9 mouse cellular contexts compared by ENCODE assay signal in the genomic region with DNA sequence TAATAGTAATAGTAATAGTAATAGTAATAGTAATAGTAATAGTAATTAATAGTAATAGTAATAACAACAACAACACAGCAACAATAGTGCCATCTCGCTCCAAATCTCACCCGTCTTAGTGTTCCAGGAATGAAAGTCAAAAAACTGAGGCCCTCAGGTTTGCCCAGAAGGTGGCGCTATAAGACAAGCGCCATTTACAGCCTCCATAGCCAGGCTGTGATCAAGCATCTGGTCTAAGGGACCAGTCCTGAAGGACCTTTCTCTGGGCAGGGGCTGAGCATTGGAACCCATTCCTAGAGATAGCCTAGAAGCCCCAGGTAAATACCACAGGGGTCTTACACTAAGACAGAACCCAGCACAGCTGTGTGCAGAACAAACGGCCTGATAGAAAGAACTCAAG. TPM values are rescaled to one million over a fixed set of nuclear protein-coding genes. Genes with fewer than 3 reads are reported as not detected.
DNase-seq lines count a peak whose midpoint lies in the region; ATAC-seq lines count a peak whose summit lies in the region.
"Had no signal": no experiment of that assay in that cellular context is flagged by ENCODE, and none has a peak within 500 bp of the region (broad histone marks: within the 10 kb centered on the region; RNA-seq: fewer than 3 reads in every experiment).

No protein-coding gene starts in this region.

- H3K4me3 ChIP-seq in forebrain, embryonic 15.5 days, result no peak overlapping the region
- H3K4me3 ChIP-seq in stomach, embryonic 16.5 days (replicated peaks; ENCODE audit: low read length), result no peak overlapping the region
- H3K4me3 ChIP-seq: embryonic facial prominence, embryonic 15.5 days had no signal

- no peak overlapping the region for H3K9ac ChIP-seq in forebrain, embryonic 15.5 days (replicated peaks)
- no peak overlapping the region for H3K9ac ChIP-seq in stomach, embryonic 16.5 days (ENCODE audit: low read length)
- H3K9ac ChIP-seq: embryonic facial prominence, embryonic 15.5 days had no signal

- intact Hi-C loops in left cerebral cortex, postnatal 10 days (cut with DNase I), result loop anchor here (2.0 to 10.0 kb wide), 2 partner anchors 44 to 98 kb away; no protein-coding TSS in a partner anchor

- no peaks in the 10 kb centered on the region for H3K36me3 ChIP-seq in forebrain, embryonic 15.5 days
- no peaks in the 10 kb centered on the region for H3K36me3 ChIP-seq in stomach, embryonic 16.5 days (ENCODE audit: control insufficient read depth, insufficient read depth, low read length)
- H3K36me3 ChIP-seq: embryonic facial prominence, embryonic 15.5 days had no signal

- WGBS in forebrain, embryonic 15.5 days, result 5% methylated on average over 5 of the region's 5 CpGs
- WGBS in stomach, embryonic 16.5 days, result 10% methylated on average over 5 of the region's 5 CpGs

- H3K27me3 ChIP-seq in forebrain, embryonic 15.5 days, result no peaks in the 10 kb centered on the region
- 0 out of 2 replicates have a peak, but pooled peaks cover 3% of the 10 kb centered on the region for H3K27me3 ChIP-seq in stomach, embryonic 16.5 days (ENCODE audit: control insufficient read depth, insufficient read depth, low read length)
- H3K27me3 ChIP-seq: embryonic facial prominence, embryonic 15.5 days had no signal

- DNase-seq in ovary, postnatal 36 days (ENCODE audit: low spot score), result peak; percentile 45
- no peak for DNase-seq in ovary, postnatal 10 days (ENCODE audit: low spot score)
- DNase-seq in cerebellum, adult 11 months, result peak; percentile 67
- peak; percentile 85 for DNase-seq in induced T-regulatory cell, adult 2 months (ENCODE audit: low read depth)
- DNase-seq in left cerebral cortex, postnatal 10 days (ENCODE audit: extremely low spot score in 1 of 2, low spot score in 2 of 2), result peak; percentile 62 to 68

- ATAC-seq in forebrain, embryonic 15.5 days (replicated peaks), result peak; percentile 47; the same call in 1 of the 2 replicates
- peak; percentile 76 for ATAC-seq in monocyte, adult 5-6 weeks (replicated peaks; ENCODE audit: insufficient number of reproducible peaks, low FRiP score, low TSS enrichment, poor library complexity, severe bottlenecking)
- ATAC-seq in stomach, embryonic 16.5 days (ENCODE audit: insufficient read depth, low FRiP score), result peak; percentile 55; the same call in 1 of the 2 replicates

- H3K27ac ChIP-seq in forebrain, embryonic 15.5 days (replicated peaks), result 0 out of 2 replicates have a peak overlapping the region, but pooled peaks have one; percentile 31
- no peak overlapping the region for H3K27ac ChIP-seq in stomach, embryonic 16.5 days (ENCODE audit: low read length)
- H3K27ac ChIP-seq: embryonic facial prominence, embryonic 15.5 days had no signal

- no peaks in the 10 kb centered on the region for H3K9me3 ChIP-seq in forebrain, embryonic 15.5 days
- no peaks in the 10 kb centered on the region for H3K9me3 ChIP-seq in stomach, embryonic 16.5 days (replicated peaks; ENCODE audit: control insufficient read depth, low read length)
- H3K9me3 ChIP-seq: embryonic facial prominence, embryonic 15.5 days had no signal

- peaks cover 32% of the 10 kb centered on the region for H3K4me1 ChIP-seq in forebrain, embryonic 15.5 days
- H3K4me1 ChIP-seq in stomach, embryonic 16.5 days (ENCODE audit: control insufficient read depth, insufficient read depth, low read length), result 0 out of 2 replicates have a peak, but pooled peaks cover 7% of the 10 kb centered on the region

- no peak overlapping the region for H3K4me2 ChIP-seq in forebrain, embryonic 15.5 days (replicated peaks)
- no peak overlapping the region for H3K4me2 ChIP-seq in stomach, embryonic 16.5 days (ENCODE audit: low read depth, low read length)
- H3K4me2 ChIP-seq: embryonic facial prominence, embryonic 15.5 days had no signal

RNA-seq across cellular contexts. Expression of a gene that starts 17.5 kb away (rescaled TPM):
- polyA plus RNA-seq in forebrain, embryonic 15.5 days (2015; fragmentation: Nextera tagmentation; extraction: Ambion mirVana), result 12.2 and 13.5 TPM in 2 replicates
- total RNA-seq in left cerebral cortex, postnatal 10 days (2021), result 1 to 10 TPM; 2.5 to 3.1 TPM
- total RNA-seq in monocyte, adult 5-6 weeks (2017), result 0.48 TPM in 1 of 3 replicates, not detected in the others
- 124 and 136 TPM in 2 replicates for polyA plus RNA-seq in stomach, embryonic 16.5 days (2015; fragmentation: Nextera tagmentation; extraction: Ambion mirVana)

RNA-seq across cellular contexts. Expression of a gene that starts 37.4 kb away (rescaled TPM):
- polyA plus RNA-seq in forebrain, embryonic 15.5 days (2015; fragmentation: Nextera tagmentation; extraction: Ambion mirVana), result 55.7 and 59.6 TPM in 2 replicates
- total RNA-seq in left cerebral cortex, postnatal 10 days (2021), result 100 to 1,000 TPM; 167 to 175 TPM
- total RNA-seq in monocyte, adult 5-6 weeks (2017), result 56.7 to 65.5 TPM (median 62.2 TPM) in 3 replicates
- 64.8 and 65.7 TPM in 2 replicates for polyA plus RNA-seq in stomach, embryonic 16.5 days (2015; fragmentation: Nextera tagmentation; extraction: Ambion mirVana)

RNA-seq across cellular contexts. Expression of a gene that starts 49.1 kb away (rescaled TPM):
- polyA plus RNA-seq in forebrain, embryonic 15.5 days (2015; fragmentation: Nextera tagmentation; extraction: Ambion mirVana), result 106 and 109 TPM in 2 replicates
- total RNA-seq in left cerebral cortex, postnatal 10 days (2021), result 10 to 100 TPM; 50.5 to 52.5 TPM
- 38.4 to 51.0 TPM (median 44.6 TPM) in 3 replicates for total RNA-seq in monocyte, adult 5-6 weeks (2017)
- 68.7 and 75.0 TPM in 2 replicates for polyA plus RNA-seq in stomach, embryonic 16.5 days (2015; fragmentation: Nextera tagmentation; extraction: Ambion mirVana)
